Mouse (Mus musculus): ENCODE results near the gene Rgs7bp. TPM values are rescaled to one million over a fixed set of nuclear protein-coding genes. Genes with fewer than 3 reads are reported as not detected.

Rgs7bp gene
- total and polyA plus RNA-seq, 3 experiments: not detected

Other genes starting within 250 kb of the Rgs7bp start
- gene Cwc27, start 237.8 kb downstream of the Rgs7bp start, total RNA-seq (2012; rRNA removed): 18.3 and 18.9 TPM in 2 replicates
- 10 to 100 TPM in 1 of 2 experiments, not detected in 1; 22.0 TPM for gene Cwc27, start 237.8 kb downstream of the Rgs7bp start, polyA plus RNA-seq (2012; ENCODE audit: insufficient read depth in 1 of 2, insufficient read length in 2 of 2, low read depth in 1 of 2, low replicate concordance in 2 of 2, missing spikeins in 1 of 2)
- not detected in 2 replicates for gene Shisal2b, start 191.0 kb downstream of the Rgs7bp start, total RNA-seq (2012; rRNA removed)
- not detected for gene Shisal2b, start 191.0 kb downstream of the Rgs7bp start, polyA plus RNA-seq (2012; ENCODE audit: insufficient read depth in 1 of 2, insufficient read length in 2 of 2, low read depth in 1 of 2, low replicate concordance in 2 of 2, missing spikeins in 1 of 2)
- gene 4933425L06Rik, start 27.2 kb upstream of the Rgs7bp start, total RNA-seq (2012; rRNA removed): not detected in 2 replicates
- not detected for gene 4933425L06Rik, start 27.2 kb upstream of the Rgs7bp start, polyA plus RNA-seq (2012; ENCODE audit: insufficient read depth in 1 of 2, insufficient read length in 2 of 2, low read depth in 1 of 2, low replicate concordance in 2 of 2, missing spikeins in 1 of 2)
- 0.23 and 0.46 TPM in 2 replicates for gene Rnf180, start 239.9 kb upstream of the Rgs7bp start, total RNA-seq (2012; rRNA removed)
- gene Rnf180, start 239.9 kb upstream of the Rgs7bp start, polyA plus RNA-seq (2012; ENCODE audit: insufficient read depth in 1 of 2, insufficient read length in 2 of 2, low read depth in 1 of 2, low replicate concordance in 2 of 2, missing spikeins in 1 of 2): under 1 TPM in 1 of 2 experiments, not detected in 1; 0.84 TPM

All from MEL (cell line).